Mouse (Mus musculus) left cerebral cortex, postnatal 25 days (tissue): Measurements from ENCODE around the gene Tnpo2. TPM values are rescaled to one million over a fixed set of nuclear protein-coding genes. Genes with fewer than 3 reads are reported as not detected.

Experiments
- DNase-seq, 2 experiments: peaks; one replicate each; pipeline ENCODE4 v3.0.0; 2022; ENCODE audit warnings: low spot score in 2 of 2, mixed read lengths in 1 of 2
- intact Hi-C: fragments of 180-260 bp; cut with DNase I; formaldehyde crosslinking; loops from one replicate; pipeline ENCODE4 v1.15.1; 2025
- microRNA-seq, 2 experiments: library from miRNA; unstranded; fragments of <30 nt; microRNA quantifications; one replicate each; pipeline ENCODE4 v1.2.0; 2022
- total RNA-seq, 2 experiments: library from RNA; stranded (reverse); gene quantifications; 2 replicates each; pipeline ENCODE4 v1.2.3; 2021

Gene Tnpo2
- total RNA-seq, 2 experiments from 2014 or later, result 155 to 175 TPM

- intact Hi-C loops, result no loop called here
- DNase-seq, result no peak
Measured at GRCm38 (mm10) chr8:85091526-85092090, 54.9 kb downstream of the Tnpo2 start.

DNA sequence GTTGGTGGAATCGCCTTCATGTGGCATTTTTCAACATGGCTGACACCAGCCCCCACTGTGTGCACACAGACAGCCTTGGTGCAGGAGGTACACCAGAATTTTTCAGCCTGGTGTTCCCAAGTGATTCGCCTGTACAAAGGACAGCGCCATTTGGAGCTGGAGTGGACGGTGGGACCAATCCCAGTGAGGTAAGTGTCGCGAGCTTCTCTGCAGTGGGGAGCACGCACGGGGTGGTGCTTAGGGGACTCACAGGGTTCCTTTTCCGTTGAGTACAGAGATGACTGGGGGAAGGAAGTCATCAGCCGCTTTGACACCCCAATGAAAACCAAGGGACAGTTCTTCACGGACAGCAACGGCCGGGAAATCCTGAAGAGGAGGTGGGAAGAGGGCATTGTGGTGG is 58.3 kb downstream of the Tnpo2 start:
- intact Hi-C loops, result no loop called here
- DNase-seq, result no peak

DNA sequence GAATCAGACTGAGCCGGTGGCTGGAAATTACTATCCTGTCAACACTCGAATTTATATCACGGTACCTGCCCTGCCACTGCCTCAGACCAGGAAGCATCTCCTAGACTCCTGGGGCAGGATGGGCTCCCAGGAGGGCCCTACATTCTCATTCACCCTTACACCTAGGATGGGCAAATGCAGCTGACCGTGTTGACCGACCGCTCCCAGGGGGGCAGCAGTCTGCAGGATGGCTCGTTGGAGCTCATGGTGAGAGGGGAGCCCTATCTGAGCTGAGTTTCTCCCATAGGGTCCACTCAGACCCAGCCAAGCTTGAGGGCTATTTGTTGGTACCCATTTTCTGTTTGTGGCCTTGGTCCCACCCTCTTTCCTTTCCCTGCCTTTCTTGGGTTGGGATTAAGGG is 58.9 kb downstream of the Tnpo2 start:
- intact Hi-C loops, result no loop called here
- DNase-seq, result no peak

- DNase-seq, result no peak
- intact Hi-C loops, result no loop called here
Measured at GRCm38 (mm10) chr8:85096196-85096595, 59.5 kb downstream of the Tnpo2 start.

- intact Hi-C loops, result no loop called here
- no peak for DNase-seq
Measured at GRCm38 (mm10) chr8:85096850-85097249, 60.1 kb downstream of the Tnpo2 start.

GRCm38 (mm10) chr8:85100076-85100665 is 63.5 kb downstream of the Tnpo2 start:
- DNase-seq, result no peak
- intact Hi-C loops, result no loop called here

Small RNA genes within 50 kb of the gene (microRNA-seq; reads per million reads assigned to microRNA genes)
- gene Mir7070, result 5.2 to 7.7 reads per million in 2 experiments

Other genes with a start within 250 kb of the Tnpo2 start
- 100 to 1,000 TPM; 273 to 322 TPM for gene Nfix, start 236.6 kb upstream of the Tnpo2 start, total RNA-seq
- 1 to 10 TPM; 8.3 to 9.5 TPM for gene Dand5, start 214.1 kb upstream of the Tnpo2 start, total RNA-seq
- gene Gadd45gip1, start 205.4 kb upstream of the Tnpo2 start, total RNA-seq, result 10 to 100 TPM; 23.4 to 24.7 TPM
- 10 to 100 TPM; 67.8 to 73.7 TPM for gene Rad23a, start 196.2 kb upstream of the Tnpo2 start, total RNA-seq
- 100 to 1,000 TPM; 562 to 564 TPM for gene Calr, start 190.0 kb upstream of the Tnpo2 start, total RNA-seq
- gene Farsa, start 179.9 kb upstream of the Tnpo2 start, total RNA-seq, result 10 to 100 TPM; 42.5 to 46.0 TPM
- 1 to 10 TPM; 6.4 to 6.5 TPM for gene Syce2, start 164.8 kb upstream of the Tnpo2 start, total RNA-seq
- 10 to 100 TPM; 31.3 to 38.3 TPM for gene Gcdh, start 143.0 kb upstream of the Tnpo2 start, total RNA-seq
- gene Klf1, start 135.0 kb upstream of the Tnpo2 start, total RNA-seq, result not detected
- 1 to 10 TPM; 3.5 to 4.0 TPM for gene Dnase2a, start 128.4 kb upstream of the Tnpo2 start, total RNA-seq
- gene Mast1, start 99.6 kb upstream of the Tnpo2 start, total RNA-seq, result 10 to 100 TPM; 85.7 to 90.3 TPM
- gene Rtbdn, start 89.9 kb upstream of the Tnpo2 start, total RNA-seq, result 1 to 10 TPM in 1 of 2 experiments, under 1 TPM in 1; 0.71 to 1.1 TPM
- 1 to 10 TPM in 1 of 2 experiments, not detected in 1; 3.5 TPM for gene Gm49661, start 67.5 kb upstream of the Tnpo2 start, total RNA-seq
- 100 to 1,000 TPM; 340 to 356 TPM for gene Prdx2, start 67.3 kb upstream of the Tnpo2 start, total RNA-seq
- 10 to 100 TPM; 40.7 to 42.2 TPM for gene Rnaseh2a, start 67.1 kb upstream of the Tnpo2 start, total RNA-seq
- gene Junb, start 58.2 kb upstream of the Tnpo2 start, total RNA-seq, result 10 to 100 TPM; 73.3 to 85.1 TPM
- gene Hook2, start 46.3 kb upstream of the Tnpo2 start, total RNA-seq, result 1 to 10 TPM; 7.2 to 8.5 TPM
- not detected for gene Best2, start 22.4 kb upstream of the Tnpo2 start, total RNA-seq
- 100 to 1,000 TPM; 118 to 122 TPM for gene Asna1, start 11.6 kb upstream of the Tnpo2 start, total RNA-seq
- gene Trir, start 10.1 kb upstream of the Tnpo2 start, total RNA-seq, result 100 to 1,000 TPM; 115 to 129 TPM
- 10 to 100 TPM; 23.9 to 24.0 TPM for gene Fbxw9, start 23.1 kb downstream of the Tnpo2 start, total RNA-seq
- 1 to 10 TPM in 1 of 2 experiments, not detected in 1; 1.4 TPM for gene Gm5741, start 31.1 kb downstream of the Tnpo2 start, total RNA-seq
- 10 to 100 TPM; 54.3 to 64.3 TPM for gene Dhps, start 34.8 kb downstream of the Tnpo2 start, total RNA-seq
- gene Wdr83os, start 43.8 kb downstream of the Tnpo2 start, total RNA-seq, result 10 to 100 TPM; 49.8 to 54.5 TPM
- 10 to 100 TPM; 24.2 to 26.3 TPM for gene Wdr83, start 44.4 kb downstream of the Tnpo2 start, total RNA-seq
- gene Man2b1, start 46.4 kb downstream of the Tnpo2 start, total RNA-seq, result 10 to 100 TPM; 38.8 to 39.3 TPM
- 1 to 10 TPM; 6.9 to 7.7 TPM for gene Zfp791, start 86.2 kb downstream of the Tnpo2 start, total RNA-seq
- gene Cks1brt, start 115.0 kb downstream of the Tnpo2 start, total RNA-seq, result not detected
- not detected for gene Olfr371, start 189.1 kb downstream of the Tnpo2 start, total RNA-seq